Mouse (Mus musculus) kidney, embryonic 15.5 days (tissue): ENCODE data around the gene Cdan1. TPM values are rescaled to one million over a fixed set of nuclear protein-coding genes. Genes with fewer than 3 reads are reported as not detected.
"Not testable (repeated sequence)": the region's sequence is repeated elsewhere in the genome, so short reads cannot be mapped to it uniquely, and the experiment has no call there.

Source experiments
- ATAC-seq: fragments of 200-750 bp; cut with Nextera tagmentation; replicated peaks from 2 replicates; pipeline ENCODE4 v1.8.0; 2017; ENCODE audit warnings: moderate TSS enrichment; ENCODE audit not compliant: low FRiP score
- H3K27ac ChIP-seq: fragments of 300-500 bp; sonication (generic); 2 replicates; pipeline ENCODE4 v1.5.1; 2015; ENCODE audit warnings: mild to moderate bottlenecking, inconsistent platforms
- H3K27me3 ChIP-seq: fragments of 300-500 bp; sonication (generic); 2 replicates; pipeline ENCODE4 v1.6.1; 2015; ENCODE audit warnings: inconsistent platforms
- H3K36me3 ChIP-seq: fragments of 300-500 bp; sonication (generic); 2 replicates; pipeline ENCODE4 v1.6.1; 2015; ENCODE audit warnings: inconsistent platforms
- H3K4me1 ChIP-seq: fragments of 300-500 bp; sonication (generic); 2 replicates; pipeline ENCODE4 v1.6.1; 2015; ENCODE audit warnings: inconsistent platforms
- H3K4me2 ChIP-seq: fragments of 300-500 bp; sonication (generic); 2 replicates; pipeline ENCODE4 v1.6.1; 2015; ENCODE audit warnings: moderate library complexity, mild to moderate bottlenecking, inconsistent platforms
- H3K4me3 ChIP-seq: fragments of 300-500 bp; sonication (generic); replicated peaks from 2 replicates; pipeline ENCODE4 v1.5.1; 2015; ENCODE audit warnings: mild to moderate bottlenecking, inconsistent platforms
- H3K9ac ChIP-seq: fragments of 300-500 bp; sonication (generic); 2 replicates; pipeline ENCODE4 v1.6.1; 2015; ENCODE audit warnings: mild to moderate bottlenecking, inconsistent platforms
- H3K9me3 ChIP-seq: fragments of 300-500 bp; sonication (generic); replicated peaks from 2 replicates; pipeline ENCODE4 v1.6.1; 2016; ENCODE audit warnings: inconsistent platforms
- WGBS: fragments of 180-500 bp; shearing (Covaris S2); methylation state at CpG from one replicate; pipeline ENCODE4 v1.1.7; 2015; ENCODE audit warnings: mixed read lengths; 5-methylcytosine and 5-hydroxymethylcytosine counted together
- polyA plus RNA-seq: library from polyadenylated mRNA; unstranded; fragments of >200 nt; fragmentation: Nextera tagmentation; extraction: Ambion mirVana; gene quantifications from 2 replicates; pipeline ENCODE4 v1.2.1, GENCODE M21; 2015

Gene Cdan1
- polyA plus RNA-seq, 1 experiment from 2014 or later: 7.4 TPM

DNA sequence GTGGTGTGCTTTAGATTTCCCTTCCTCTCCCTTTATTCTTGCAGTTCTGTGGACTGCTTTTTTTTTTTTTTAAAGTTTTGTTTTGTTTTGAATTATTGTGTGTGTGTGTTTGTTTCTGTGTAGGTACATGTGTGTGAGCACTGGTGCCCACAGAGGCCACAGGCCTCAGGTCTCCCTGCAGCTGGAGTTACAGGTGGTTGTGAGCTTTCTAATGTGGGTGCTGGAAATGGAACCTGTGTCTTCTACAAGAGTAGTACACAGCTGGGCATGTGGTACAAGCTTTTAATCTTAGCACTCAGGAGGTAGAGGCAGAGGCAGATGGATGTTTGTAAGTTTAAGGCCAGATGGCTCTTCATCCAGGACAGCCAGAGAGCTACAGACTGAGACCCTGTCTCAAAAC, 142.9 kb downstream of the Cdan1 start:
- Histone ChIP-seq H3K4me1 (no peaks in the 10 kb centered on the region), H3K9me3 (no peaks in the 10 kb centered on the region), H3K27ac (no peak overlapping the region), H3K4me2 (no peak overlapping the region), H3K27me3 (no peaks in the 10 kb centered on the region), H3K4me3 (no peak overlapping the region), H3K9ac (no peak overlapping the region), H3K36me3 (peaks cover 7% of the 10 kb centered on the region; the same call in 1 of the 2 replicates)
- ATAC-seq: no peak

DNA sequence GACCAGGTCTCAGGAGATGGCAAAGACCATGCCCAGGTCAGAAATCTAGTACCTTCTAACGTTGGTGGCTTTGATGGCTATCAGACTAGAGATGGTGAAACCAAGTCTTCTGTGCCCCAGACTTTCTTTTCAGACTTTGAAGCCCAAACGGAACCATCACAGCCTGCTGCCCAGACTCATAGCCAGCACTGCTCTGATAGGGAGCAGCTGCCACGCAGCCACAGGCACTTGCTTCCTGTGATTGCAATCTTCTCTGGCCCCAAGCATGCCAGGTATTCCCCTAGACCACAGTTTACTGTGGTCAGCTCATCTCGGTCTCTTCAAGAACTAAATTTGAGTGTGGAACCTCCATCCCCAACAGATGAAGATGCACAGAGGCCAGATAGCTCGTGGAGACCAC, 147.3 kb downstream of the Cdan1 start:
- H3K4me2 ChIP-seq: no peak overlapping the region
- H3K4me1 ChIP-seq: no peaks in the 10 kb centered on the region
- no peaks in the 10 kb centered on the region for H3K9me3 ChIP-seq
- ATAC-seq: no peak
- peaks cover 20% of the 10 kb centered on the region for H3K36me3 ChIP-seq
- no peak overlapping the region for H3K27ac ChIP-seq
- no peaks in the 10 kb centered on the region for H3K27me3 ChIP-seq
- no peak overlapping the region for H3K9ac ChIP-seq
- H3K4me3 ChIP-seq: no peak overlapping the region
- 79% methylated on average over 5 of the region's 5 CpGs for WGBS

DNA sequence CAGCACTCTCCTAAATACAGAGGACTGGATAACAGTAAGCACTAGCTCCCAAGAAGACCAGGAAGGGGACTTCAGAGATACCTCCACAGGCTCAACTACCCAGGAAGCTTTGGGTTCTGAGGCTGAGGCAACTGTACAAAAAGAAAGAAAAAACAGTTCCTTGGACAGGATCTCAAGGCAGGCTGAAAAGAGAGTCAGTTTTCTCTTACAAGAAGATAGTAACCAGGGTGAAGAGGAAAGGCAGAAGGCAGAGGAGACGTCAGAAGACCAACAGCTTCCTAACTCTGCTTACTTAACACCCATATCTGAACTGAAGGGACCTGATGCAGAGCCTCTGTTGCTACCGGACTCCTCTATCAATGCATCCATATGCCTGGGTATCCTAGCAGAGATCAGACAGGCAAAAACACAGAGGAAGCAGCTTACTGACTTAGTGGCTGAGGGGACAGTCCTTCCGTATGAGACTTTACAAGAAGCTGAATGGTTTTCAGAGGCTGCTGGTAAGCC, 149.5 kb downstream of the Cdan1 start:
- Histone ChIP-seq H3K36me3 (peaks cover 40% of the 10 kb centered on the region), H3K27ac (no peak overlapping the region), H3K4me3 (no peak overlapping the region), H3K9ac (no peak overlapping the region), H3K4me2 (no peak overlapping the region), H3K4me1 (no peaks in the 10 kb centered on the region), H3K9me3 (no peaks in the 10 kb centered on the region), H3K27me3 (no peaks in the 10 kb centered on the region)
- no peak for ATAC-seq
- 94% methylated on average over 3 of the region's 3 CpGs for WGBS

DNA sequence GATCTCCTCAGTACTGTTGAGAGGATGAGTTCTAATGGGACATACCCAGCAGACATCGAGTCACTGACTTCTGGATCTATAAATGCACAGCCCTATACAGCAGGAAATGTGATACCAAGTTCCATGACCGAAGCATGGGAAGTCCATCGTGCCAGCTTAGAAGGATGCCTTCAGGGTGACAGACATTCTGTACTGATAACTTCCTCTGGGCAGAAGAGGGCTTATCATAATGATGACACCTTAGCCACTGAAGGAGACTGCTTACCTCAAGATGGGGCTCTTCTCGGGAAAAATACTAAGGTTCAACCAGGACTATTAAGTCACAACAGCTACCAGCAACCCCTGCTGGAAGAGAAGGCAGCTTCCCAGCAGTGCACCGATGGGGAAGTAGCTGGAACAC, 152.2 kb downstream of the Cdan1 start:
- no peaks in the 10 kb centered on the region for H3K27me3 ChIP-seq
- H3K9me3 ChIP-seq: no peaks in the 10 kb centered on the region
- no peak overlapping the region for H3K4me2 ChIP-seq
- no peak for ATAC-seq
- no peak overlapping the region for H3K4me3 ChIP-seq
- WGBS: 85% methylated on average over 5 of the region's 5 CpGs
- H3K27ac ChIP-seq: no peak overlapping the region
- H3K9ac ChIP-seq: no peak overlapping the region
- peaks cover 49% of the 10 kb centered on the region for H3K36me3 ChIP-seq
- no peaks in the 10 kb centered on the region for H3K4me1 ChIP-seq

DNA sequence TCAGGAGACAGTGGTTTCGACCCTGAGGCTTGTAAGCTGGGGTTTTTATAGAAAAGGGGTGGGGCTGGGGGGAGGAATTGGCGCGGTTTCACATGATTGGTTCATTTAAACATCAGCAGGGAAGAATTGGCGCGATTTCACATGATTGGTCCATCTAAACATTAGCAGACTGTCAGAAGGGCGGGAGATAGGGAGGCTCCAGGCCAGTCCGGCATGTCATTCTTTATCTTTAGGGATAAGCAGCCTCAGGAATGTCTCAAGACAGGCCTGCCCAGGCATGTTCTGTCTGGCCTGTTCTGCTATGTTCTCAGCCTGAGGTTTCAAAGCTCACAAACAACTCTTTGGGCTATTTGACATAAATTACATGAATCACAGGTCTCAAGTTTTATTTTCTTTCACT, 168.8 kb downstream of the Cdan1 start:
- not testable (repeated sequence) for H3K9me3 ChIP-seq, H3K4me3 ChIP-seq, H3K9ac ChIP-seq, H3K27me3 ChIP-seq, ATAC-seq, H3K27ac ChIP-seq, H3K4me2 ChIP-seq, H3K4me1 ChIP-seq
- WGBS: 83% methylated on average over 7 of the region's 7 CpGs
- H3K36me3 ChIP-seq: peaks cover 15% of the 10 kb centered on the region; the same call in 1 of the 2 replicates

DNA sequence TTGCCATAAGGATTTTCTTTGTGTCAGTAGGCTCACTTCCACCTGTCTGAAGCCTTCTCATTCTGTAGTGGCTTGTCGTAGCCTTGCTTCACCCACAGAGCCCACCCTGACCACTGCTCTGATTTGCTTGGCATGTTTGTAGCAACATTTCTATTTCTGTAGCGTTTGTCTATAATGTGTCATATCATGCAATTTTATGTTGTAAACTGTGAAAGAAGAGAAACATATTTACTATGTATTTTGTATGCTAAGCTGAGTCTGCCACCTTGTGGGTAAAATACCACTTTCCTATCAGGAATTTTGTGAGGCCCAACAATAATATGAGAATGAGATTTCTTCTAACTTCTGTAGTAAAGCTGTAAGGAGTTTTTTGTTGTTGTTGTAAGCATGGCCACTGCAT, 179.7 kb downstream of the Cdan1 start:
- H3K9ac ChIP-seq: no peak overlapping the region
- ATAC-seq: no peak
- H3K4me2 ChIP-seq: no peak overlapping the region
- H3K9me3 ChIP-seq: no peaks in the 10 kb centered on the region
- no peak overlapping the region for H3K4me3 ChIP-seq
- no peaks in the 10 kb centered on the region for H3K27me3 ChIP-seq
- WGBS: 75% methylated on average over 2 of the region's 2 CpGs
- no peak overlapping the region for H3K27ac ChIP-seq
- H3K36me3 ChIP-seq: peaks cover 7% of the 10 kb centered on the region
- H3K4me1 ChIP-seq: no peaks in the 10 kb centered on the region

DNA sequence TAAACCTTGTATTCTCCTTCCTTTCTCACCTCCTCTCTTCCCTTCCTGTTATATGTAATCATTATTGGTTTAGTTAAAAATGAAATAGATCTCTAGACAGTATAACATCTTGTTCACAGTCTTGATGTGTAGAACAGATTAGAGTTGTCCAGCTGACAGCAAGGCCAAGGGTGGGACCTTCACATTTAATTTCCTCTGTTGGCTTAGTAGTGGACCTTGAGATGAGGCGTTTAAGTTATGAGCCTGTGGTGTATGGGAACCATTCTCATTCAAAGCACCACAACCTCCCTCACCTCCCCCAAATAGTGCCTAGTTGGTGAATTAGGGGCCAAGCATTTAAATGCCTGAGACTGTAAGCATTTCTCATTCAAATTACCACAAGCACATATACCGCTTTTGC, 182.5 kb downstream of the Cdan1 start:
- no peak overlapping the region for H3K4me3 ChIP-seq
- H3K36me3 ChIP-seq: no peaks in the 10 kb centered on the region
- H3K9ac ChIP-seq: no peak overlapping the region
- no peaks in the 10 kb centered on the region for H3K4me1 ChIP-seq
- WGBS: 75% methylated on average over 2 of the region's 2 CpGs
- no peaks in the 10 kb centered on the region for H3K9me3 ChIP-seq
- H3K27me3 ChIP-seq: no peaks in the 10 kb centered on the region
- H3K27ac ChIP-seq: no peak overlapping the region
- no peak overlapping the region for H3K4me2 ChIP-seq
- ATAC-seq: no peak

Other genes with a start within 250 kb of the Cdan1 start
- gene Haus2, start 240.7 kb downstream of the Cdan1 start, polyA plus RNA-seq: 24.4 and 25.9 TPM in 2 replicates
- 22.3 and 22.5 TPM in 2 replicates for gene Lrrc57, start 240.6 kb downstream of the Cdan1 start, polyA plus RNA-seq
- 4.1 and 5.2 TPM in 2 replicates for gene Stard9, start 221.0 kb downstream of the Cdan1 start, polyA plus RNA-seq
- 3.2 and 3.6 TPM in 2 replicates for gene Ttbk2, start 476 bp upstream of the Cdan1 start, polyA plus RNA-seq
- gene Ubr1, start 120.6 kb upstream of the Cdan1 start, polyA plus RNA-seq: 27.8 and 30.4 TPM in 2 replicates
- gene Tmem62, start 126.9 kb upstream of the Cdan1 start, polyA plus RNA-seq: 4.8 and 5.7 TPM in 2 replicates
- gene Ccndbp1, start 158.3 kb upstream of the Cdan1 start, polyA plus RNA-seq: 44.9 and 48.6 TPM in 2 replicates
- gene Epb42, start 186.9 kb upstream of the Cdan1 start, polyA plus RNA-seq: 2.2 and 4.1 TPM in 2 replicates
- gene Tgm5, start 235.7 kb upstream of the Cdan1 start, polyA plus RNA-seq: 6.8 and 7.8 TPM in 2 replicates